Comparison of ENCODE assay signal across 11 mouse cellular contexts in genomic region chr1:162938696-162939351, GRCm38 (mm10). TPM values are rescaled to one million over a fixed set of nuclear protein-coding genes. Genes with fewer than 3 reads are reported as not detected.
DNase-seq lines count a peak whose midpoint lies in the region; ATAC-seq and TF ChIP-seq lines count a peak whose summit lies in the region.
"Had no signal": no experiment of that assay in that cellular context is flagged by ENCODE, and none has a peak within 500 bp of the region (broad histone marks: within the 10 kb centered on the region; RNA-seq: fewer than 3 reads in every experiment).

No protein-coding gene starts in this region.

- peak; percentile 15; the same call in 1 of the 2 replicates for ATAC-seq in cerebellum, adult (ENCODE audit: insufficient number of reproducible peaks, low FRiP score, low TSS enrichment)
- peak; percentile 76 for ATAC-seq in intestine, embryonic 16.5 days
- peak; percentile 91 for ATAC-seq in lung, embryonic 16.5 days (ENCODE audit: low read depth)

- no peak for TF ChIP-seq CTCF in layer of hippocampus, adult 2 months (conservative IDR thresholded peaks at IDR 0.05)

- 57% methylated on average over 4 of the region's 4 CpGs for WGBS in intestine, embryonic 16.5 days
- 52% methylated on average over 4 of the region's 4 CpGs for WGBS in lung, embryonic 16.5 days

- DNase-seq in cerebellum, postnatal 36 days, result no peak
- DNase-seq in adrenal gland, postnatal 36 days, result peak; percentile 16 to 19
- no peak for DNase-seq in layer of hippocampus, adult 18-20 months (ENCODE audit: low spot score in 2 of 2)
- no peak for DNase-seq in layer of hippocampus, adult 2 months (ENCODE audit: low spot score in 2 of 2)
- no peak for DNase-seq in thymus, adult 18-20 months

- H3K36me3 ChIP-seq in intestine, embryonic 16.5 days (ENCODE audit: control insufficient read depth, insufficient read depth, low read length), result no peaks in the 10 kb centered on the region
- H3K36me3 ChIP-seq in lung, embryonic 16.5 days (ENCODE audit: control insufficient read depth, insufficient read depth, low read length), result no peaks in the 10 kb centered on the region
- H3K36me3 ChIP-seq: forebrain, embryonic 10.5 days had no signal

- H3K4me3 ChIP-seq in intestine, embryonic 16.5 days (ENCODE audit: low read length), result no peak overlapping the region
- no peak overlapping the region for H3K4me3 ChIP-seq in lung, embryonic 16.5 days (ENCODE audit: low read length)
- H3K4me3 ChIP-seq in layer of hippocampus, adult 2 months, result no peak overlapping the region
- H3K4me3 ChIP-seq: forebrain, embryonic 10.5 days had no signal

- no peak overlapping the region for H3K9ac ChIP-seq in intestine, embryonic 16.5 days (ENCODE audit: low read depth, low read length)
- H3K9ac ChIP-seq in lung, embryonic 16.5 days (ENCODE audit: low read length), result no peak overlapping the region

- no peaks in the 10 kb centered on the region for H3K4me1 ChIP-seq in intestine, embryonic 16.5 days (ENCODE audit: control insufficient read depth, insufficient read depth, low read length)
- H3K4me1 ChIP-seq in lung, embryonic 16.5 days (replicated peaks; ENCODE audit: control insufficient read depth, insufficient read depth, low read length), result no peaks in the 10 kb centered on the region

- H3K9me3 ChIP-seq in intestine, embryonic 16.5 days (ENCODE audit: control insufficient read depth, low read length), result no peaks in the 10 kb centered on the region
- no peaks in the 10 kb centered on the region for H3K9me3 ChIP-seq in lung, embryonic 16.5 days (ENCODE audit: control insufficient read depth, low read length)
- H3K9me3 ChIP-seq: forebrain, embryonic 10.5 days had no signal

- no peak overlapping the region; the same call in 1 of the 2 replicates for H3K27ac ChIP-seq in intestine, embryonic 16.5 days (ENCODE audit: low read length)
- peak overlapping the region; percentile 73 for H3K27ac ChIP-seq in lung, embryonic 16.5 days (ENCODE audit: low read length)
- H3K27ac ChIP-seq in layer of hippocampus, adult 2 months, result no peak overlapping the region
- H3K27ac ChIP-seq: forebrain, embryonic 10.5 days had no signal

- H3K27me3 ChIP-seq in intestine, embryonic 16.5 days (replicated peaks; ENCODE audit: control insufficient read depth, insufficient read depth, low read length), result no peaks in the 10 kb centered on the region
- no peaks in the 10 kb centered on the region for H3K27me3 ChIP-seq in lung, embryonic 16.5 days (ENCODE audit: control insufficient read depth, insufficient read depth, low read depth, low read length)

- H3K4me2 ChIP-seq in intestine, embryonic 16.5 days (ENCODE audit: low read depth, low read length), result no peak overlapping the region
- no peak overlapping the region for H3K4me2 ChIP-seq in lung, embryonic 16.5 days (ENCODE audit: low read depth, low read length)

RNA-seq across cellular contexts. Expression of gene Fmo6, which starts 1.5 kb away (rescaled TPM):
- not detected for total RNA-seq in adrenal gland, postnatal 36 days (2021)
- polyA plus RNA-seq in intestine, embryonic 16.5 days (2015; fragmentation: Nextera tagmentation; extraction: Ambion mirVana), result not detected in 2 replicates
- not detected in 2 replicates for polyA plus RNA-seq in lung, embryonic 16.5 days (2015; fragmentation: Nextera tagmentation; extraction: Ambion mirVana)
- total RNA-seq in layer of hippocampus, adult 18-20 months (2021), result not detected
- not detected for total RNA-seq in layer of hippocampus, adult 2 months (2021)
- total RNA-seq: megakaryocyte, adult 5-6 weeks had no signal
- polyA plus RNA-seq: forebrain, embryonic 10.5 days; neural tube, embryonic 14.5 days had no signal

RNA-seq across cellular contexts. Expression of gene Fmo2, which starts 40.3 kb away (rescaled TPM):
- total RNA-seq in adrenal gland, postnatal 36 days (2021), result 10 to 100 TPM; 40.5 to 47.1 TPM
- polyA plus RNA-seq in intestine, embryonic 16.5 days (2015; fragmentation: Nextera tagmentation; extraction: Ambion mirVana), result 2.1 and 3.4 TPM in 2 replicates
- 48.3 and 70.3 TPM in 2 replicates for polyA plus RNA-seq in lung, embryonic 16.5 days (2015; fragmentation: Nextera tagmentation; extraction: Ambion mirVana)
- total RNA-seq in layer of hippocampus, adult 18-20 months (2021), result 1 to 10 TPM; 3.2 to 5.5 TPM
- total RNA-seq in layer of hippocampus, adult 2 months (2021), result 1 to 10 TPM; 2.4 to 2.7 TPM
- total RNA-seq: megakaryocyte, adult 5-6 weeks had no signal
- polyA plus RNA-seq: forebrain, embryonic 10.5 days; neural tube, embryonic 14.5 days had no signal

RNA-seq across cellular contexts. Expression of gene Fmo3, which starts 45.5 kb away (rescaled TPM):
- total RNA-seq in adrenal gland, postnatal 36 days (2021), result under 1 TPM in 1 of 2 experiments, not detected in 1; 0.13 TPM
- polyA plus RNA-seq in intestine, embryonic 16.5 days (2015; fragmentation: Nextera tagmentation; extraction: Ambion mirVana), result not detected in 2 replicates
- not detected in 2 replicates for polyA plus RNA-seq in lung, embryonic 16.5 days (2015; fragmentation: Nextera tagmentation; extraction: Ambion mirVana)
- total RNA-seq in layer of hippocampus, adult 18-20 months (2021), result not detected
- not detected for total RNA-seq in layer of hippocampus, adult 2 months (2021)
- total RNA-seq: megakaryocyte, adult 5-6 weeks had no signal
- polyA plus RNA-seq: forebrain, embryonic 10.5 days; neural tube, embryonic 14.5 days had no signal

Comparison
In these comparisons a context has a peak if more than half of its experiments do, and no peak if none do; other contexts are left out.
1. ATAC-seq: peak in every context shown above with its lines; median percentile 91 in lung, embryonic 16.5 days; 76 in intestine, embryonic 16.5 days; 15 in cerebellum, adult.
2. DNase-seq: peak in adrenal gland, postnatal 36 days (2 of 2); none in cerebellum, postnatal 36 days (0 of 2), layer of hippocampus, adult 18-20 months (0 of 2), layer of hippocampus, adult 2 months (0 of 2) and thymus, adult 18-20 months (0 of 2).
3. RNA of gene Fmo2, which starts 40.3 kb away (total RNA-seq): 40.5 to 47.1 TPM in adrenal gland, postnatal 36 days; 3.2 to 5.5 TPM in layer of hippocampus, adult 18-20 months and 2.4 to 2.7 TPM in layer of hippocampus, adult 2 months; every median in the first group is over 4 times any median in the second.